Mouse (Mus musculus) common myeloid progenitor, adult 5-6 weeks (primary cell): ENCODE measurements around the gene Cadps. TPM values are rescaled to one million over a fixed set of nuclear protein-coding genes. Genes with fewer than 3 reads are reported as not detected.

Experiments used
- ATAC-seq: replicated peaks from 2 replicates; pipeline ENCODE4 v1.8.0; 2016; ENCODE audit warnings: low read depth, mild to moderate bottlenecking, moderate TSS enrichment, inconsistent platforms; ENCODE audit not compliant: poor library complexity, severe bottlenecking
- total RNA-seq: library from RNA; stranded (forward); fragments of 200-1000, 187-1606 nt; gene quantifications from 2 replicates; pipeline ENCODE4 v1.2.3, GENCODE M21; 2017

Gene Cadps
- total RNA-seq, 1 experiment from 2014 or later, result not detected

- ATAC-seq, result no peak
These were observed 477.5 kb downstream of the Cadps start for GRCm38 (mm10) chr14:12345241-12345921.

GRCm38 (mm10) chr14:12344746-12345240 is 478.1 kb downstream of the Cadps start:
- ATAC-seq, result no peak

- ATAC-seq, result no peak
These were observed 478.7 kb downstream of the Cadps start for GRCm38 (mm10) chr14:12344061-12344745.

- ATAC-seq, result no peak
These were observed 479.4 kb downstream of the Cadps start for GRCm38 (mm10) chr14:12343451-12343941.

GRCm38 (mm10) chr14:12342458-12343131 is 480.3 kb downstream of the Cadps start:
- no peak for ATAC-seq

- ATAC-seq, result no peak
These were observed 481.0 kb downstream of the Cadps start for GRCm38 (mm10) chr14:12341789-12342457.

GRCm38 (mm10) chr14:12341075-12341788 is 481.6 kb downstream of the Cadps start:
- ATAC-seq, result peak; percentile 44; the same call in 1 of the 2 replicates

GRCm38 (mm10) chr14:12340238-12341074 is 482.4 kb downstream of the Cadps start:
- no peak for ATAC-seq

GRCm38 (mm10) chr14:12338811-12339565 is 483.9 kb downstream of the Cadps start:
- ATAC-seq, result no peak

- no peak for ATAC-seq
These were observed 484.7 kb downstream of the Cadps start for GRCm38 (mm10) chr14:12337998-12338809.

GRCm38 (mm10) chr14:12337421-12337997 is 485.4 kb downstream of the Cadps start:
- no peak for ATAC-seq

GRCm38 (mm10) chr14:12334925-12335324 is 488.0 kb downstream of the Cadps start:
- no peak for ATAC-seq

- no peak for ATAC-seq
These were observed 489.3 kb downstream of the Cadps start for GRCm38 (mm10) chr14:12333622-12334021.
